Mouse (Mus musculus) heart, postnatal 0 days (tissue): Measurements from ENCODE around the gene Ubxn6. TPM values are rescaled to one million over a fixed set of nuclear protein-coding genes. Genes with fewer than 3 reads are reported as not detected.

ENCODE experiments used
- ATAC-seq: fragments of 200-750 bp; cut with Nextera tagmentation; 2 replicates; pipeline ENCODE4 v1.8.0; 2017; ENCODE audit warnings: low read depth, moderate number of reproducible peaks, moderate library complexity; ENCODE audit not compliant: insufficient read depth
- DNase-seq: peaks from one replicate; pipeline ENCODE4 v3.0.0-alpha.2; 2016; ENCODE audit warnings: low spot score
- H3K27ac ChIP-seq: fragments of 300-500 bp; sonication (generic); 2 replicates; pipeline ENCODE4 v1.5.1; 2014; ENCODE audit warnings: low read depth, mild to moderate bottlenecking
- H3K27me3 ChIP-seq: fragments of 300-500 bp; sonication (generic); 2 replicates; pipeline ENCODE4 v1.6.1; 2014; ENCODE audit warnings: low read length, mixed read lengths; ENCODE audit not compliant: control insufficient read depth, insufficient read depth
- H3K36me3 ChIP-seq: fragments of 300-500 bp; sonication (generic); replicated peaks from 2 replicates; pipeline ENCODE4 v1.6.1; 2014; ENCODE audit warnings: low read length, mixed read lengths; ENCODE audit not compliant: control insufficient read depth, insufficient read depth
- H3K4me1 ChIP-seq: fragments of 300-500 bp; sonication (generic); 2 replicates; pipeline ENCODE4 v1.6.1; 2014; ENCODE audit warnings: antibody characterized with exemption; ENCODE audit not compliant: control insufficient read depth, insufficient read depth
- H3K4me2 ChIP-seq: fragments of 300-500 bp; sonication (generic); 2 replicates; pipeline ENCODE4 v1.6.1; 2014; ENCODE audit warnings: low read depth, mild to moderate bottlenecking, low read length, moderate library complexity
- H3K4me3 ChIP-seq: fragments of 300-500 bp; sonication (generic); 2 replicates; pipeline ENCODE4 v1.5.1; 2014; ENCODE audit warnings: low read depth, low read length
- H3K9ac ChIP-seq: fragments of 300-500 bp; sonication (generic); replicated peaks from 2 replicates; pipeline ENCODE4 v1.6.1; 2014; ENCODE audit warnings: low read depth, low read length, mixed read lengths
- H3K9me3 ChIP-seq: fragments of 300-500 bp; sonication (generic); replicated peaks from 2 replicates; pipeline ENCODE4 v1.6.1; 2016; ENCODE audit warnings: low read length; ENCODE audit not compliant: control insufficient read depth
- CTCF ChIP-seq: IDR thresholded peaks from 2 replicates; pipeline ENCODE4 v1.5.1; 2016; ENCODE audit warnings: antibody characterized with exemption, control low read depth, low read depth
- EP300 ChIP-seq: IDR thresholded peaks from 2 replicates; pipeline ENCODE4 v1.6.1; 2016; ENCODE audit warnings: antibody characterized with exemption, low read depth
- WGBS: fragments of 180-500 bp; shearing (Covaris S2); extraction: QIAGEN DNeasy Blood & Tissue Kit; methylation state at CpG from one replicate; pipeline ENCODE4 v1.1.7; 2014; 5-methylcytosine and 5-hydroxymethylcytosine counted together
- polyA plus RNA-seq: library from polyadenylated mRNA; unstranded; fragments of >200 nt; fragmentation: Nextera tagmentation; extraction: Ambion mirVana; gene quantifications from 2 replicates; pipeline ENCODE4 v1.2.1, GENCODE M21; 2015
- total RNA-seq: library from RNA; depleted of rRNA; stranded (reverse); fragments of >200 nt; gene quantifications from 2 replicates; pipeline ENCODE4 v1.2.3, GENCODE M21; 2014; ENCODE audit warnings: low replicate concordance

Gene Ubxn6
- total and polyA plus RNA-seq, 2 experiments from 2014 or later: 58.2 to 68.1 TPM

DNA sequence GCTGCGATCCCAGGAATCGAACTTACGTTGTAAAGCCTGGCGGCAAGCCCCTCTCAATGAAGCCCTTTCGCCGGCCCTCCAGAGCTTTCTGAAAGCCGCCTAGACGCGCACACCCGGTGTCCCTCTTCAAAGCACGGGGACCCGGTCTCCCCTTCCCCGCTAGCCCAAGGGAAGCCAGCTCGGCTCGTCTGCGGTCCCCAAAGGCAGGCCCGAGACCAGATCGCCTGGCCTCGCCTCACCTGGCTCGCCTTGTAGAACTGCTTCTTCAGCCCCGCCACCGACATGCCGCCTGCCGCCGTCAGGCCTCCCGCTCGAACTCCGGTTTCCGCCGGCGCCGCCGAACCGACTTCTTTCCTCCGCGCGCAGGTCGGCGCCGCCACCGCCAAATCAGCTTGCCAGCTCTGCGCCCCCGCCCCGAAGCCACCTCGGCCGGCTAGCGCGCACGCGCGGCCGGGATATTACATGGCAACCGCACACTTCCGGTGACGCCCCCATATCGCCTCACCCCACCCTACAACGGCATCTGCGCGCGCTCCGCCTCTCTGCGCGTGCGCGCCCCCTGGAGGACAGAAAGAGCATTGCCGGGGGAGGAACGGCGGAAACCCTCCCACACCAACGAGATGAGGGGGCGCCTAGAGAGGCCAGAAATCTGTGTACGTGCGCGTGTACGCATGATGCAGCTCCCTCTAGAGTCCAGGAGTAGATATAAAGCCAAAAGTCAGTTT, 38.5 kb downstream of the Ubxn6 start, which contains the start of gene Sh3gl1:
Gene Sh3gl1, minus strand, starts transcription at position 460 of the 725 bp plus-strand sequence.
- Histone ChIP-seq H3K9ac (peak within 1 kb of the TSS; percentile 85), H3K4me2 (peak within 1 kb of the TSS; percentile 75), H3K4me3 (peak within 1 kb of the TSS; percentile 82), H3K27me3 (no peaks in the 10 kb centered on the region), H3K4me1 (peaks cover 27% of the 10 kb centered on the region), H3K9me3 (no peaks in the 10 kb centered on the region), H3K36me3 (peaks cover 21% of the 10 kb centered on the region), H3K27ac (peak within 1 kb of the TSS; percentile 89)
- DNase-seq (peak; percentile 96), ATAC-seq (peak; percentile 92)
- TF ChIP-seq EP300 (peak; percentile 87), CTCF (peak; percentile 100)
- WGBS: under 1% methylated on average over 73 of the region's 74 CpGs

DNA sequence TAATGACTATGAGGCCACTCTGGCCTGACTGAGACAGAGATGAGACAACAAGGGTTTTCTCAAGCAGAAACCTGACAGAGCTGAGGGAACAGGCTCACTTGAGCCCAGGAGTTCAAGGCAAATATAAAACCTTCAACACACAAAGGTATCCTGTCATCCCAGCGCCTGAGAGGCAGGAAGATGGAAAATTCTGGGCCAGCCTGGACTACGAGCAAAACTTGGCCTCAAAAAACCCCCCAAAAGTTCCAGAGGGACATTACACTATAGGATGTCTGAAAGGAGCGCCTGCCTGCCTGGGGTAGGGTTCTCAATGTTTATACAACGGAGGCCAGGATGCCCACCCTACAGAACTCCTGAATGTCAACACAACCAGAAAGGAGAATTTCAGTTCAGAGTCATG, 39.6 kb downstream of the Ubxn6 start:
- Histone ChIP-seq H3K9ac (peak overlapping the region; percentile 85; the same call in 1 of the 2 replicates), H3K27ac (0 out of 2 replicates have a peak overlapping the region, but pooled peaks have one; percentile 6), H3K4me2 (peak overlapping the region; percentile 75), H3K4me3 (peak overlapping the region; percentile 82), H3K4me1 (peaks cover 24% of the 10 kb centered on the region; the same call in 1 of the 2 replicates), H3K36me3 (peaks cover 21% of the 10 kb centered on the region), H3K9me3 (no peaks in the 10 kb centered on the region), H3K27me3 (no peaks in the 10 kb centered on the region)
- TF ChIP-seq CTCF: no peak
- no peak for TF ChIP-seq EP300
- ATAC-seq (no peak), DNase-seq (no peak)
- WGBS: 58% methylated on average over 4 of the region's 4 CpGs

DNA sequence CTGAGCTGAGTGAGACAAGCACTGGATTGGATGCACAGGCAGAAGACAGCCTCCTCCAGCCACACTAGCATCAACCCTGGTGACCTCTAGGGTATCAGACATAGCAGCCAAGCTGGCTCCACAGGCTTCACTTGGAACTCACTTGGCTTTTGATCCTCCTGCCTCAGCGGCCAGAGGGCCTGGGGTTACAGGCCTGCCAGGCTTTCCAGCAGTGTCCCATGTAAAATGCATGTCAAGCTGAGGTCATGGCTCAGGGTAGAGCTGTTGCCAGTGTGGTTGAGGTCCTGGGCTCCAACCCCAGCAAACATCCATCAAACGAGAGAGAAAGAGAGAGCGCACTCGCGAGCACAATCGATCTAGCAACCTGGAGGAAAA, 40.1 kb downstream of the Ubxn6 start:
- ATAC-seq: no peak
- H3K9ac ChIP-seq: peak overlapping the region; percentile 85; the same call in 1 of the 2 replicates
- H3K27ac ChIP-seq: 0 out of 2 replicates have a peak overlapping the region, but pooled peaks have one; percentile 6
- H3K36me3 ChIP-seq: peaks cover 22% of the 10 kb centered on the region
- no peak overlapping the region for H3K4me3 ChIP-seq
- TF ChIP-seq EP300 (no peak), CTCF (no peak)
- peak overlapping the region; percentile 75 for H3K4me2 ChIP-seq
- WGBS: 82% methylated on average over 6 of the region's 6 CpGs
- peaks cover 24% of the 10 kb centered on the region; the same call in 1 of the 2 replicates for H3K4me1 ChIP-seq
- H3K9me3 ChIP-seq: no peaks in the 10 kb centered on the region
- no peaks in the 10 kb centered on the region for H3K27me3 ChIP-seq
- no peak for DNase-seq

DNA sequence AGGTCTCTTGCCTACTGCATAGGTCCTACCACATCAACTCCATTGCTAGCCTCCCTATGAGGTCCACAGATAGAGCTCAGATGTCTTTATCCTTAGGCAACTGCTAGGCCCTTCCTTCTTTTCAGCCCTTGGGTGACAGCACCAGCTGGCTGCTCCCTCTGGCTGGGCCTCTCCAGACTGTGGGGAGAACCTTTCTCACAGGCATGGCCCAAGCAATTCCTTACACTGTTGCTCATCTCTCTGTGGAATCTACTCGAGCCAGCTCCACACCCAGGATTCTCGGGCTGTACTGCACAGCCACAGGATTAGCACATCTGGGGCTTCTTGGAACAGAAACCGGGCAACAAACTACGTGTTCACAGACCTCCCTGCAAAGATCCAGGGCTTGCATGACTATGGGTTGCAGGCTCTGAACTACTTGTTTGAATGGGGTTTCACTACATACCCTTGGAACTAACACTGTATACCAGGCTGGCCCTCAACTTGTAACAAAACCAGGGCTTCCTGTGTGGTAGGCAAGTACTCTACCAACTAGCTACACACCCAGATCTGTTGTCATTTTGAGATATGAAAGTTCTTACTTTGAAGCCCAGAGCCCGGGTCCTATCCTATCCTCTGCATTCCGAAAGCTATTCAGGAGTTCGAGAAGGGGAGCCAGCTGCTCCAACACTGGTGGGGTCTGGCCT, 40.6 kb downstream of the Ubxn6 start:
- DNase-seq (no peak), ATAC-seq (no peak)
- no peak for TF ChIP-seq EP300
- no peak for TF ChIP-seq CTCF
- peaks cover 27% of the 10 kb centered on the region for H3K36me3 ChIP-seq
- no peak overlapping the region for H3K4me3 ChIP-seq
- peaks cover 24% of the 10 kb centered on the region; the same call in 1 of the 2 replicates for H3K4me1 ChIP-seq
- H3K9me3 ChIP-seq: no peaks in the 10 kb centered on the region
- H3K27me3 ChIP-seq: no peaks in the 10 kb centered on the region
- no peak overlapping the region for H3K27ac ChIP-seq
- H3K9ac ChIP-seq: no peak overlapping the region
- WGBS: 75% methylated on average over 7 of the region's 7 CpGs
- H3K4me2 ChIP-seq: no peak overlapping the region

DNA sequence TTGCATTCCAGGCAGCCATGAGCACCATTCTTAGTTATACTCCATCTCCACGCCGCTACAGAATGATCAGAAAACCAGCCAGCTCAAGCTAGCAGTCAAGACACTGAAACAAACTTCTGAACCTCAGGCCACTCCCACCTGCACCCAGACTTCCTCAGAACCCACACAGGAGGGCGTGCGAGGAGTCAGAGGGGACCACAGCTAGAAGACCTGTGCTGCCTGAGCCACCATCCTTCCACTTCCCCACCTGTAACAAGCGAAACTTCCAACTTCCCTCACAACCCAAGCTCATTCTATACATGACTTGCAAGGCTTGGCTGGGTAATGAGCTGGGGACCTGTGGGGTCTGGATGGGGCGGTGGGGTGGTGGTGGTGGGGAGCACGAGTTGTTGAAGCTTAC, 42.0 kb downstream of the Ubxn6 start:
- no peak for ATAC-seq
- H3K4me1 ChIP-seq: peaks cover 26% of the 10 kb centered on the region; the same call in 1 of the 2 replicates
- DNase-seq: no peak
- H3K27me3 ChIP-seq: no peaks in the 10 kb centered on the region
- H3K27ac ChIP-seq: 0 out of 2 replicates have a peak overlapping the region, but pooled peaks have one; percentile 3
- no peak overlapping the region for H3K9ac ChIP-seq
- H3K9me3 ChIP-seq: no peaks in the 10 kb centered on the region
- WGBS: 83% methylated on average over 7 of the region's 7 CpGs
- H3K4me2 ChIP-seq: no peak overlapping the region
- TF ChIP-seq CTCF (no peak), EP300 (no peak)
- H3K4me3 ChIP-seq: no peak overlapping the region
- peaks cover 37% of the 10 kb centered on the region for H3K36me3 ChIP-seq
